Mouse (Mus musculus): ENCODE results near the gene Fblim1. TPM values are rescaled to one million over a fixed set of nuclear protein-coding genes. Genes with fewer than 3 reads are reported as not detected.

Gene Fblim1
- polyA plus RNA-seq, 1 experiment from 2014 or later: 34.2 TPM

DNA sequence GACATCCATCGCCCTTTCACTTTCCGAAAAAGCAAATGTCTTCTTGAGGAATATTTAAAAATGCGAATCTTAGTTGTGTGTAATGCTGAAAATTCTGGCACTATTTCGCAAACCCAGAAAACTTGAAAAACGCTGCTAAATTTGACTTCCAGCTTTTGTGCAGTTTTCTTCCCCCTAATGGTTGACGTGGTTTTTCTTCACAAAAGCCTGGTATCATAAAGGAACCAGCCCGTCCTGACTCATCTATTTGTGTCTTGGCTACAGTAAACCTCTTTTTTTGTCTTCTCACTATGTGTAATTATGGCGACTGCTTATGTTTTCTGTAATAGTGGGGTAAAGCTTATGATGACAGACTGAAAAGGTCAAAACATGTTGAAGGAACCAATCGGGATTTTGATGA, 58.6 kb downstream of the Fblim1 start:
- DNase-seq (peak; percentile 60), ATAC-seq (ENCODE audit: low FRiP score, low TSS enrichment) (no peak)
- Histone ChIP-seq H3K9me3 (ENCODE audit: control insufficient read depth, low read length) (no peaks in the 10 kb centered on the region), H3K4me3 (replicated peaks; ENCODE audit: low read depth, low read length) (peak overlapping the region; percentile 74), H3K36me3 (ENCODE audit: control insufficient read depth, insufficient read depth, low read length) (no peaks in the 10 kb centered on the region), H3K27ac (replicated peaks; ENCODE audit: low read depth, low read length) (peak overlapping the region; percentile 100), H3K4me1 (ENCODE audit: control insufficient read depth, insufficient read depth, low read length) (peaks cover 20% of the 10 kb centered on the region), H3K9ac (replicated peaks; ENCODE audit: low read length) (peak overlapping the region; percentile 92), H3K4me2 (ENCODE audit: low read length) (peak overlapping the region; percentile 99), H3K27me3 (ENCODE audit: control insufficient read depth, insufficient read depth, low read length) (no peaks in the 10 kb centered on the region)
- 20% methylated on average over 9 of the region's 9 CpGs for WGBS

DNA sequence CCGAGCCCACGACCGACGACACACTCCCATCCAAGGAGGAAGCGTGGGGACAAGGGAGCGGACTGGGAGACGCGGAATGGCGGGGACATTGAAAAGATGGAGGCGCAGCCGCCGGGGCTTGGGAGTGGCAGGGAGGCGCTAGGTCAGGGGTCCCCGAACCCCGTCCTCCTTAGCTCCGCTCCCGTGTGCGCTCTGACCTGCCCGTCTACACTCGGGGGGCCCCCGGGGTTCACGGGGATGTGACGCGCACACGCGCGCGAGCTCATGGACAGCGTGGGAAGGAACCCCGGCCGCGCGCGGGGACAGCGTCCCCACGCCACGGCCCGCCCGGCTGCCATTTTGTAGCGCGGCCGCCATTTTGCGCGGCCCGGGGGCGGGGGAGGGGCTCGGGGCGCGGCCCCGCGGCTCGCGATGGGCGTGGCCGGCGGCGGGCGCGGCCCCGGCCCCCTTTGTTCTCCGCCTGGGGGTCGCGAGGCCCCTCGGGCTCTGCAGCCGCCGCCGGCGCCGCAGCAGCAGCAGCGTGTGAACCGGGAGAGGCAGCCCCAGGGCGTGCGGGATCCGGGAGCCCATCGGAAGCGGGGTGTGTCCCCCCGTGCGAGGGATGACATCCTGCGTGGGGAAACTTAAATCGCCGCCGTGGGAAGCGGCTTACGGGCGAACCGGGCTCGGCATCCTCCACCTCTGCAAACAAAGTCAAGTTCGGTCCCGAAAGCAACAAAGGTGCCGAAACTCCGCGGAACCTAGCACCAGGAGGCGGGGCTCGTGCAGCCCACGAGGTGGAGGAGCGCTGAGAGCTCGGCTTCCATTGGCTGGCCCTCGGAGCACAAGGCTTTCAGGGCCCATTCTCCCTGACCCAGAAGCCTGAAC, 59.3 kb downstream of the Fblim1 start:
- peak; percentile 87 for ATAC-seq (ENCODE audit: low FRiP score, low TSS enrichment)

GRCm38 (mm10) chr4:141545743-141546333, 60.1 kb downstream of the Fblim1 start:
- Histone ChIP-seq H3K9ac (replicated peaks; ENCODE audit: low read length) (peak overlapping the region; percentile 92), H3K9me3 (ENCODE audit: control insufficient read depth, low read length) (no peaks in the 10 kb centered on the region), H3K4me2 (ENCODE audit: low read length) (peak overlapping the region; percentile 99), H3K36me3 (ENCODE audit: control insufficient read depth, insufficient read depth, low read length) (no peaks in the 10 kb centered on the region), H3K27me3 (ENCODE audit: control insufficient read depth, insufficient read depth, low read length) (no peaks in the 10 kb centered on the region), H3K27ac (replicated peaks; ENCODE audit: low read depth, low read length) (peak overlapping the region; percentile 100), H3K4me1 (ENCODE audit: control insufficient read depth, insufficient read depth, low read length) (peaks cover 24% of the 10 kb centered on the region), H3K4me3 (replicated peaks; ENCODE audit: low read depth, low read length) (peak overlapping the region; percentile 74)
- ATAC-seq (ENCODE audit: low FRiP score, low TSS enrichment) (peak; percentile 81), DNase-seq (peak; percentile 100)
- under 1% methylated on average over 55 of the region's 56 CpGs for WGBS

More for the DNA sequence above, 59.3 kb downstream of the Fblim1 start:
- Histone ChIP-seq H3K9me3 (ENCODE audit: control insufficient read depth, low read length) (no peaks in the 10 kb centered on the region), H3K36me3 (ENCODE audit: control insufficient read depth, insufficient read depth, low read length) (no peaks in the 10 kb centered on the region), H3K27me3 (ENCODE audit: control insufficient read depth, insufficient read depth, low read length) (no peaks in the 10 kb centered on the region), H3K27ac (replicated peaks; ENCODE audit: low read depth, low read length) (peak overlapping the region; percentile 100), H3K9ac (replicated peaks; ENCODE audit: low read length) (peak overlapping the region; percentile 92), H3K4me2 (ENCODE audit: low read length) (peak overlapping the region; percentile 99), H3K4me1 (ENCODE audit: control insufficient read depth, insufficient read depth, low read length) (peaks cover 24% of the 10 kb centered on the region), H3K4me3 (replicated peaks; ENCODE audit: low read depth, low read length) (peak overlapping the region; percentile 74)
- WGBS: under 1% methylated on average over 96 of the region's 98 CpGs
- peak; percentile 95 for DNase-seq

DNA sequence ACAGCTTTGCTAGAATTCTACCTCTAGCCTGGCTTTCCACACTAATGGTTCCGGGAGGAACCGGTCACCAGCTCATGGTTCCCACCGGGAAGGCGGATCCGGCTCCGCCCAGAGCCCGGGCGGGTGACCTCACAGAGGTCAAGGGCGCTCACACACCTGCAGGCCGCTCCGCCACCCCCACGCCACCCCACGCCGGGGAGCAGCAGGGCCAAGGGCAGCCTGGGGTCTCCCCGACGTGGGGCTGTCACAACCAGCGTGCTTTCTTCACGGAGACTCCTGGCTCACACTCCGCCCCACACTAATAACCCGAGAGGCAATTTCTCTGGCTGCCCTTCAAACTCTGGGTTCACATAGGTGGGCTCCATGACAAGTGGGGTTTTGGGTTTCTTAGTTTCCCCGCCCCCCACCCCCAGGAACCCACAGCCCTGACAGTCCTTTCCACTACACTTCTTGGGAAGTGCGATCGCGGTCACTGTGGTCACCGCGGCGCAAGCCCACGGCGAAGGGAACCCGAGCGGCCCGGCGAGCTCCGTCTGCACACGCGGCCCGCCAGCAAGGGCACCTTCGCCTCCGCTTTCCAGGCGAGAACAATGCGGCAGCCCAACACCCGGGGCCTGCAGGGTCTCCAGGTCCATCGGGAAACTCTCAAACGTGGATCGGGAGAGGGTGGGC, 60.7 kb downstream of the Fblim1 start:
- no peaks in the 10 kb centered on the region for H3K36me3 ChIP-seq (ENCODE audit: control insufficient read depth, insufficient read depth, low read length)
- no peaks in the 10 kb centered on the region for H3K9me3 ChIP-seq (ENCODE audit: control insufficient read depth, low read length)
- peak overlapping the region; percentile 100 for H3K27ac ChIP-seq (replicated peaks; ENCODE audit: low read depth, low read length)
- DNase-seq (peak; percentile 63), ATAC-seq (ENCODE audit: low FRiP score, low TSS enrichment) (peak; percentile 41; the same call in 1 of the 2 replicates)
- H3K4me3 ChIP-seq (replicated peaks; ENCODE audit: low read depth, low read length): peak overlapping the region; percentile 74
- H3K27me3 ChIP-seq (ENCODE audit: control insufficient read depth, insufficient read depth, low read length): no peaks in the 10 kb centered on the region
- H3K9ac ChIP-seq (replicated peaks; ENCODE audit: low read length): peak overlapping the region; percentile 85
- under 1% methylated on average over 45 of the region's 45 CpGs for WGBS
- peaks cover 24% of the 10 kb centered on the region for H3K4me1 ChIP-seq (ENCODE audit: control insufficient read depth, insufficient read depth, low read length)
- peak overlapping the region; percentile 99 for H3K4me2 ChIP-seq (ENCODE audit: low read length)

GRCm38 (mm10) chr4:141544536-141544935, 61.4 kb downstream of the Fblim1 start:
- H3K27ac ChIP-seq (replicated peaks; ENCODE audit: low read depth, low read length): peak overlapping the region; percentile 100; the same call in 1 of the 2 replicates
- 60% methylated on average over 2 of the region's 2 CpGs for WGBS

GRCm38 (mm10) chr4:141543593-141543992, 62.3 kb downstream of the Fblim1 start:
- Histone ChIP-seq H3K27ac (replicated peaks; ENCODE audit: low read depth, low read length) (no peak overlapping the region), H3K4me3 (replicated peaks; ENCODE audit: low read depth, low read length) (no peak overlapping the region), H3K36me3 (ENCODE audit: control insufficient read depth, insufficient read depth, low read length) (no peaks in the 10 kb centered on the region), H3K9ac (replicated peaks; ENCODE audit: low read length) (no peak overlapping the region), H3K4me2 (ENCODE audit: low read length) (no peak overlapping the region), H3K27me3 (ENCODE audit: control insufficient read depth, insufficient read depth, low read length) (no peaks in the 10 kb centered on the region), H3K9me3 (ENCODE audit: control insufficient read depth, low read length) (no peaks in the 10 kb centered on the region), H3K4me1 (ENCODE audit: control insufficient read depth, insufficient read depth, low read length) (peaks cover 26% of the 10 kb centered on the region)
- ATAC-seq (ENCODE audit: low FRiP score, low TSS enrichment) (no peak), DNase-seq (no peak)
- 79% methylated on average over 3 of the region's 3 CpGs for WGBS

More at GRCm38 (mm10) chr4:141544536-141544935, 61.4 kb downstream of the Fblim1 start:
- Histone ChIP-seq H3K4me1 (ENCODE audit: control insufficient read depth, insufficient read depth, low read length) (peaks cover 25% of the 10 kb centered on the region), H3K9me3 (ENCODE audit: control insufficient read depth, low read length) (no peaks in the 10 kb centered on the region), H3K36me3 (ENCODE audit: control insufficient read depth, insufficient read depth, low read length) (no peaks in the 10 kb centered on the region), H3K4me3 (replicated peaks; ENCODE audit: low read depth, low read length) (peak overlapping the region; percentile 74), H3K4me2 (ENCODE audit: low read length) (peak overlapping the region; percentile 99), H3K27me3 (ENCODE audit: control insufficient read depth, insufficient read depth, low read length) (no peaks in the 10 kb centered on the region), H3K9ac (replicated peaks; ENCODE audit: low read length) (peak overlapping the region; percentile 85)
- no peak for DNase-seq
- no peak for ATAC-seq (ENCODE audit: low FRiP score, low TSS enrichment)

DNA sequence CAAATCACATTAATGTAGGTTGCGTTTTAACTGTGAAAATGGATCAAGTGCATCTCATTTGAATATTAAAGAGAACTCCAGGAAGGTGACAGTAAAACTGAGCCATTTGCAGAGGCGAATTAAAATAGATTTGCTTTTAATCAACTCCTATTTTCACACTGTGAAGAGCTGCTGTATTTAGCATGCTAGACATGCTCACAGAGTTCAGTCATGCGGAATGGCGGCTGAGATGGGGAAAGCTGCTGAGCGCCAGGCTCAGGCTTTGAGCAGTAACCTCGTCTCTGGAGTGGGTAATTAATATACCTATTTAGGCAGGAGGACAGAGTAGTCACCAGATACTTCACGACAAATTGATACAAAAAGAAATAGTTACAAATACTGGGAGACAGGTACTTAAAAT, 64.0 kb downstream of the Fblim1 start:
- no peak overlapping the region; the same call in 1 of the 2 replicates for H3K9ac ChIP-seq (replicated peaks; ENCODE audit: low read length)
- H3K9me3 ChIP-seq (ENCODE audit: control insufficient read depth, low read length): no peaks in the 10 kb centered on the region
- peaks cover 15% of the 10 kb centered on the region for H3K4me1 ChIP-seq (ENCODE audit: control insufficient read depth, insufficient read depth, low read length)
- H3K27ac ChIP-seq (replicated peaks; ENCODE audit: low read depth, low read length): peak overlapping the region; percentile 32; the same call in 1 of the 2 replicates
- H3K27me3 ChIP-seq (ENCODE audit: control insufficient read depth, insufficient read depth, low read length): no peaks in the 10 kb centered on the region
- ATAC-seq (ENCODE audit: low FRiP score, low TSS enrichment) (no peak), DNase-seq (peak; percentile 75)
- WGBS: 7% methylated on average over 7 of the region's 7 CpGs
- H3K4me2 ChIP-seq (ENCODE audit: low read length): no peak overlapping the region
- no peak overlapping the region for H3K4me3 ChIP-seq (replicated peaks; ENCODE audit: low read depth, low read length)
- no peaks in the 10 kb centered on the region for H3K36me3 ChIP-seq (ENCODE audit: control insufficient read depth, insufficient read depth, low read length)

GRCm38 (mm10) chr4:141540844-141541243, 65.1 kb downstream of the Fblim1 start:
- 77% methylated on average over 3 of the region's 3 CpGs for WGBS
- H3K4me3 ChIP-seq (replicated peaks; ENCODE audit: low read depth, low read length): no peak overlapping the region
- peaks cover 15% of the 10 kb centered on the region for H3K4me1 ChIP-seq (ENCODE audit: control insufficient read depth, insufficient read depth, low read length)
- H3K27me3 ChIP-seq (ENCODE audit: control insufficient read depth, insufficient read depth, low read length): no peaks in the 10 kb centered on the region
- no peak overlapping the region for H3K4me2 ChIP-seq (ENCODE audit: low read length)
- H3K27ac ChIP-seq (replicated peaks; ENCODE audit: low read depth, low read length): no peak overlapping the region
- H3K9ac ChIP-seq (replicated peaks; ENCODE audit: low read length): no peak overlapping the region
- no peak for ATAC-seq (ENCODE audit: low FRiP score, low TSS enrichment)
- no peaks in the 10 kb centered on the region for H3K36me3 ChIP-seq (ENCODE audit: control insufficient read depth, insufficient read depth, low read length)
- no peak for DNase-seq
- H3K9me3 ChIP-seq (ENCODE audit: control insufficient read depth, low read length): no peaks in the 10 kb centered on the region
